Mouse (Mus musculus): ENCODE data around the gene Slpi.

Gene Slpi

DNA sequence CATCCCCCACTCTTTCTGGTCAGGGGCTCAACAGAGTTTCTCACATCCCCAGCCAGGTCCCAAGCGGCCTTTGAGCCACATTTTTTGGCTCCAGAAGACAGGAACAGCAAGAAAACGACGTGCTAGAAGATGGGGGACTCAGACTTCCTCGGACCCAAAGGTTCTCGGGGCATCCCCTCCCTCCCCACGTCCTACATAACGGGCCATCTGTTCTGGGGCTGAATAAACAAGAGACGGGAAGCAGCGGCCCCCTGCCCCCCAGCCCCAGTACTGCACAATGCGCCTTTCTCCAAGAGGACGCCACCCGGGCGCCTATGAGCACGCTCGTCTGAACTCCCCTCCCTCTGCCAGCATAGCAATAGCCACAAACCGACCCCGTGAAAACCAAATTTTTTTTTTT, at the start of gene Slpi:
Slpi (minus strand) TSS at position 76 of the 400 bp plus-strand sequence.
- in situ Hi-C loops (cut with MboI, MseI) = loop anchor here (10.0 kb wide), 1 partner anchor 1396 kb away; no protein-coding TSS in a partner anchor

DNA sequence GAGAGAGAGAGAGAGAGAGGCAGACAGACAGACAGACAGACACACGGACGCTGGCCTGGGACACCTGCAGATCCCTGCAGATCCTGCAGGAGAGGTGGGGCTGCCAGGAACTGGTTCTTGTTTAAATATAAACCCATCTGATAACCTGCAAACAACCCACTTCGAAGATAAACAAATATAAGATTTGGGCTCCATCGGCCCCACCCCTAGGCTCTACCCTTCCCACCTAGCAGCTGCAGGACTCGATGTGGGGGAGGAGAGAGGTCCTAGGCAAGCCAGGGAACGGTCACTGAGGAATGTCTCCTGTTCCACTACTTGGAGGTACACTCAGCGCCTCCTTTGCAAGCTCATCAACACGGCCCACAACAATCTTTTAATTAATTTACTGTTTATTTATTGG, 49.4 kb upstream of the Slpi start:
- in situ Hi-C loops (cut with MboI, MseI) = no loop called here

DNA sequence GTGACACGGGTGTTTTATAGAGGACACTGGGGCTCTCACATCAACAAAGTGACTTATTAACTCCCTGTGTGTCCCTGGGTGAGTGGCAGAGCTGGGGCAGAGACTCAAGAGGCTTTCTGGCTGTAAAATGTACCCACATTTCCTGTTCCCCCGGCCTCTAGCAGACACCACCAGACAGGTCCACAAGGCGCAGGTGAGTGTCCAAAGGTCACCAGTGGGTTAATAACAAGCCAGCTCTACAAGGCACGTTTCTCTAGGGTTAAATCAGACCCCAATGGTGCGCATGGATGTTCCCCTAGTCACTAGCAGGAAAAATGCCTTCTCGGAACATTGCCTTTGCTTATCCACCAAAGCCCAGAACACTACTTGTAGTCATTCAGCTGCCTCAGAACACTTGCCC, 48.8 kb upstream of the Slpi start:
- in situ Hi-C loops (cut with MboI, MseI) = no loop called here

DNA sequence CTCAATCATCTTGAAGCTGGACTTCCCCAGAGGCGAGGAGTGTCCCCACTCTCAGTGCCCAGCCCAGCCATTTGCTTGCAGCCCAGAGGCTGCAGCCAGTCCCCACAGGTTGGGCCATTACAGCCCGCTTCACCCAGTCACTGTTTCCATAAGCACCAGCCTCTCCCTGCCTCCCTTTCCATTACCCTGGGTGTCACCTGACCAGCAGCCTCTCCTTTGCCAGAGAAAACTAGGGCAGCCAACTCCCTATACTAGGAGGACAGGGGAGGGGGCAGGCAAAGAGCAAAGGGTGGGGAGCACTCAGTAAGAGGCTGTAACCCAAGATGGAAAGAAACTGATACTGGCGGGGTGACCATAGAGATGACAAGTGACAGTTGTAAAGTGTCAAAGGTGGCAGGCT, 48.1 kb upstream of the Slpi start:
- in situ Hi-C loops (cut with MboI, MseI) = no loop called here

DNA sequence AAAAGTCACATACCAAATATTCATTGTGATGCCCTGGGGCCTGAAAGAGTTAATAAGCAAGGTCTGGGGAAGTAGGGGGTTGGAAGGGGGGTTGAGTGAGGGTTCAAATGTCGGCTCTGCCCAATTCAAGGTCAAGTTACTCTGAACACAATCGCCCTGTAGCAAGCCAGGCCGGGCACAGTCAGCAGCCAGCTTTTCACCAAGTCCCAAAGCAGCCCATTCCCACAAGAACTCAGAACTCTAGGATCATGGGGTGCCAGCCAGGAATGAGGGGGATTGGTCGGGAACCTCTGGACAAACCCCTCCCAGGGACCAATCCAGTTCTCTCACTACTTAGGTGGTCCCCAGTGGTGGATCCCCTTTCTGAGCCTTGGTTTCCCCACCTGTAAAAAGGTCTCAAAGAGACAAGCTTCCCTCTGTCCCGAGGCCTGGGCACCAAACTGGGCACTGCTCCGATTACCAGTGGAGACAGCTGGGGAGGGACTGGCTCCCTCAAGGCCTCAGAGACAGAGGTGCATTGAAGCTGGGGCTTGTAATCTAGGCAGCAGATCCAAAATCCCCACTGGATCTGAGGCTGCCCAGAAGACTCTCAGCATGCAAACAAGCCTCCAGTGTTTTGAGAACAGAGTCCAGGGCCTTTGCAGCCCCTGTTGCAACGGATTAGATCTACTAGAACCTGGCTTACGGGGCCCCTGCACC, 47.5 kb upstream of the Slpi start:
- in situ Hi-C loops (cut with MboI, MseI) = no loop called here

DNA sequence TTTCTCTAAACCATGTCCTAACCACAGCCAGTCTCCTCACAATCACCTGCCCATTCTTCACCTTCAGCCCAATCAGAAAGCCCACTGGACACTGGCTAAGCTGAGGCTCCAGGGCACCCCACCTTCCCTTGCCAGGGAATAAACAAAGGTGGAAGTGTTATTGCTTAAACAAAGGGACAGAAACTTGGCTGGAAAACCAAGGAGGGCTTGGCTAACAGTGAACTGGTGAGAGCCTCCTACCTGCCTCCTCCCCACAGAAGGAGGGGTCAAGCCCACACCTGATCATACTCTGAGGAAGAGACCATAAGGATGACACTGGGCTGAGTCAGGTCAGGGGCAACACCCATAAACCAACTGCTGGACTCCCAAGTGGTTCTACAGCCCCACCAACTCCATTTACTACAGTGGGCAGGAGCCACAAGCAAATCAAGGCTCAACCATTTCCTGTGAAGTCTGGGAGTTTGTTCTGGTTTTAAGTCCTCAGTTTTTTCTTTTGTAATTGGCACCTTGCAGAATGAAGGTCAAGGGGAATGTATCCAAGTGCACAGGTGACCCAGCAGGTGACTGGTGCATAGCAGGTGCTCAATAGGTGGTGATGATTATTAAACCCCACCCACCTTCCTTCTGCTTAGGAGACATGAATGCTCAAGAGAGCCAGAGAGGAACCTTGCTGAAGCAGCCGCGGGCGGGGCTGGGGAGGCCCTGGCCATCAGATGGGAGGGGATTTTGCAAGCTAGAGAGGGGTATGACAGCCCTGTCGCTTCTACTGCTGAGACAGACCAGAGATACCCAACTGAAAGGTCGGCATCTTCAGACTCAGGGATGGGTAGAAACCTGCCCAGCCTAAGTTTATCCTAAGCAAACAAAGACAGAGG, 46.6 kb upstream of the Slpi start:
- in situ Hi-C loops (cut with MboI, MseI) = no loop called here

DNA sequence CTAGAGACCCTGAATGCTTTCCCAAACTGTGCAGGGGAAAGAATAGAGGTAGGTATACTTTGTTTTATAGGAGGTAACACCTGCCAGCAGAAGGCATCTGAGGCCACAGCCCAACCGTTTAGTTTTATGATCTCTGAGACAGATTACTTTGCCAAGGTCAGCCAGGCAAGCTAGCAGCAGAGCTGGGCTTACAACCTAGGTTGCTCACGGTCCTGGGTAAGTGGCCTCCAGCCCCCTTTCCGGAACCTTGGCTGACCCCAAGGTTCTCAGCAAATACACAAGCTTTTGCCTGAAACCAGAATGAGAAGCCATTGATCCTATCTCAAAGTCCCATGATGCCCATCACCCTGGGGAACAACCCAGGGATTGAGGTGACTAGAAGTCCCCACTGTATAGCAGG, 45.8 kb upstream of the Slpi start:
- in situ Hi-C loops (cut with MboI, MseI) = no loop called here

DNA sequence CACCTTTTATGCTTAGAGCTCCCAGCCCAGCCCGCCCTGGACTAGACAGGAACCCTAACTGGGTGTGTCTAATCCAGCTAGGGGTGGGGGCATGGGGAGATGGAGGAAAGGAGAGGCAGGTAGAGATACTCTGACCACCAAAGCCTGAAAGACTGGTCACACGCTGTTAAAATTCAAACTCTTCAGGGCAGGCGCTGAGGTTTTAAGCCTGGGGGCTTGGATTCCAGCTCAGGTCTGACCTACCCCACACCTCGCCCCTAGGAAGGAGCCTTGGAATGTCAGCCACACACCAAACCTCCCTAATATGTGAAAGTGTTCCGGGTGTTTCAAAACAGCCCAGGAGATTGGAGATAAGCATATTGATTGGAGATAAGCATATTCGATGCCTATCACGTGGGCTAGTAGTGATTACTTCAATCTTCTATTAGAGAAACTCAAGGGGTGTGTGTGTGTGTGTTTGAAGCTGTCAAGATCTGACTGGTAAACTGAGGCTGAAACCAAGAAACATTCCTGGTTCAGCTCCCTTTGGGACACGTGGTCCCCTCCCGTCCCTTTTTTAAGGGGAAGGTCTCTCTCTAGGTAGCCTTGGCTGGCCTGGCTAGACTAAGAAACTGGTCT, 44.5 kb upstream of the Slpi start:
- in situ Hi-C loops (cut with MboI, MseI) = no loop called here

DNA sequence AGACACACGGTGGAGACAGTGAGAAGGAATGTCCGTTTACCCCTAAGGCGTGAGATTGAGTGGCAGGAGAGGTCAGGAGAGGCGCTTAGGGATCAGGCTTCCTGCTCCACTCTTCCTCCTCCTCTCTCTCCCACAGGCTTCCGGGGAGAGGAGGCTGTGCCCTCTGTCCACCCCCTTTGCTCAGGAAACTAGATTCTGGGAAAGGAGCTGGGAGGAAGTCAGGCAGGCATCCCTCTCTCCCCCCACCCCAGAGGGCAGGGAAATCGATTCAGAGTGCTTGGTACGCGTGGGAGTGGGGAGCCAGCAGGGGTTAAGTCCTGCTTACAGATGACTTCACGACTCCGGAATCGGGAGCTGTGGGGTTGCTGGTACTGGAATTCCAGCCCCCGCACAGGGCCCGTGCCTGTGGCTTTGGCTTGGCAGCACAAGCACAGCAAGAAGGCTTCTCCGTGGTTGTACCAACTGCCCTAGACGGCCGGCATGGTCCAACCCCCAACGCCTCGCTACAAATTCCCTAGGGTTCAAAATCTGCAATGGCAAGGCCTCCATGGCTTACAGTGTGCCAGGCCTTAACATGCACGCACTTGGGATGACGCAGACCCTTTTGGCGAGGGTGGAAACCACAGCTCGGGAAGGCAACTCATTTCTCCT, 43.8 kb upstream of the Slpi start:
- in situ Hi-C loops (cut with MboI, MseI) = no loop called here

DNA sequence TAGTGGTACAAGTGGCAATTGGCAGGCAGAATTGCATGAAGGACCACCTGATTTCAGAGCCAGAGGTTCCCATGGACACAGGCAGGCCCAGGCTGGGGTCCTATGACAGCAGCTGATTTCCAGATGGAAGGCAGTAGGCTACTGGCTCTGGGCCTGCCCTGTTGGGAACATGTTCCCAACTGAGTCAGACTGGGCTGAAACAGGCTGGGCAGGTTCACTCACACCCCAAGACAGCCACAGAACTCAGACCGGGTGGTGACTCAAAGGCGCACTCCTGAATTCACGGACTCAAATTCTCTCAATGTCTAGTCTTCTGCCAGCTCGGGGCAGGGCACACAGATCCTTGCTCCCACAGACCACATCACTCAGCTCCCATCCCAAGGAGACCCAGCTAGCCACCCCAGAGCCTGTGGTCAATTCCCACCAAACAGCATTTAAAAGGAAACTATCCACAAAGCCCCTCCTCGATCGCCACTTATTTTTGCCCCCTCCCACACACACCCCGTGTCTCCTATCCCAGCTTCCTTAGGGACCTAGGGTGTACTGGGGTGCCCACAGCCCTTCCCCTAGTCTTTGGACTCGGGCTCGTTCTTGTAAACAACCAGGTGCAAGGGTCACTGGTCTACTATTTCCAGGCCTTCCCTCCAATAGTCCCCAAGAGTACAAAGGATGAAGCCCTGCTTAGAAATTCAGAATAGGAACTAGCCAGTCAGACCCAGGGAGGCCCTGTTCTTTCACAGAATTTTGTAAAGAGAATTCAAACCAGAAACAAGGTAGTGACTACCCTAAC, 43.0 kb upstream of the Slpi start:
- in situ Hi-C loops (cut with MboI, MseI) = no loop called here

DNA sequence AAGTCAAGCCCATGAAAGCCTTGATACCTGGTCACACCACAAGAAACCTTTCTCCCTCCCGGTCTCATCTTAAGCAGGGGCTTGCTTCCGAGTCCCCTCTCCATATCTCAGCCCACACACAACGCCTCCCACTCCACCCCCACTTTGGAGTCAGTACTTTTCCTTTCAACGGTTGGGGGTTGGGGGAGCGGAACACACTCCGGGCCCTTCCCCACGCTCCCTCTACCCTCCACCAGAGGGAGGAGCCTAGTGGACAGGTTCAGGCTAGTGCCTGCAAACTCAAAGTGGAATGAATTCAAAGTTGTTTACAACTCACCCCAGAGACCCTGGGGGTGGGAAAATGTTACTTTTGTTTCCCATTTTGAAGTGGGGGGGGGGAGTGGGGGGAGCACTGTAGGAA, 41.8 kb upstream of the Slpi start:
- in situ Hi-C loops (cut with MboI, MseI) = no loop called here

DNA sequence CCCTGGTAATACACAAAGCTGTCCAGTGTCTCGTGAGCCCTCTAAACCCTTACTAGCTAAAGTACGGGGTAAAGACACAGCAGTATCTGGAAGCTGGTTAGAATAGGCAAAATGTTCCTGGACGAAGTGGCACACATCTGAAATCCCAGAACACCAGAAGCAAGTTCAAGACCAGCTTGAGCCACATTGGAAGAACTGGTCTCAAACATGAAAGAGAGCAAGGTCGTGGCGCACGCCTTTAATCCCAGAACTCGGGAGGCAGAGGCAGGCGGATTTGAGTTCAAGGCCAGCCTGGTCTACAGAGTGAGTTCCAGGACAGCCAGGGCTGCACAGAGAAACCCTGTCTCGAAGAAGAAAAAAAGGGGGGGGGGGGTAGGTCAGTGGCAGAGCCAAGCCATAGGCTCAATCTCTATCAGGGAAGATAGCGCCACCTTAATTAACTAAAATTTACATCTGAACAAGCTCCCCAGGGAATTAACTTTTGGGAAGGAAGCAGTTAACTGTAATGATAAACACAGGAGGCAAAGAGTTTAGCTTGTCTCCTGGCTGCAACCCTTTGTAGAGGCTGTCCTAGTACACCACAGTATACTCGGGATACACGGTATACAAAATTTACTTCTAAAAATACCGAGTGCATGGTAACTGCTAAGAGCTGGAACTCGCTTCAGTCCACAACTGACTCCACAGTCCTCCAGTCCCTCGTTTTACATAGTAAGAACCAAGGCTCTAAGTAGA, 41.2 kb upstream of the Slpi start:
- in situ Hi-C loops (cut with MboI, MseI) = loop anchor here (10.0 kb wide), 1 partner anchor 295 kb away; no protein-coding TSS in a partner anchor

DNA sequence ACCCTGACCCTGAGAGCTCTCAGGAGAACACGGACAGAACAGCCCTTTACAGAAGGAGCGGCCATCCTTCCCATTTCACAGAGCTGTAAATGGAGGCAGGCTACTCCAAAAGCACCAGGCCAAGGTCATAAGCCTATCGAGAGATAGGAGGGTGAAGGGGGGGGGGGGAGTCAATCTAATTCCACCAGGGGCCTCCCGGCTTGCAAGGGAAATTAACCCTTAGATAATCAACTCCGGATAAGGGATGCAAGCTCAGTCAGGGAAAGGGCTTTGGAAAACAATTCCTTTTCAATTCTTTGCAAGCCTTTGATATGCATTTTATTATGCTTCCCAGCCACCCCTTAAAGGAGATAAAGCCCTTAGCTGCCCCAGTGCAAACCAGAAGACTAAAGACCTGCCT, 39.6 kb upstream of the Slpi start:
- in situ Hi-C loops (cut with MboI, MseI) = loop anchor here (10.0 kb wide), 1 partner anchor 296 kb away; no protein-coding TSS in a partner anchor

DNA sequence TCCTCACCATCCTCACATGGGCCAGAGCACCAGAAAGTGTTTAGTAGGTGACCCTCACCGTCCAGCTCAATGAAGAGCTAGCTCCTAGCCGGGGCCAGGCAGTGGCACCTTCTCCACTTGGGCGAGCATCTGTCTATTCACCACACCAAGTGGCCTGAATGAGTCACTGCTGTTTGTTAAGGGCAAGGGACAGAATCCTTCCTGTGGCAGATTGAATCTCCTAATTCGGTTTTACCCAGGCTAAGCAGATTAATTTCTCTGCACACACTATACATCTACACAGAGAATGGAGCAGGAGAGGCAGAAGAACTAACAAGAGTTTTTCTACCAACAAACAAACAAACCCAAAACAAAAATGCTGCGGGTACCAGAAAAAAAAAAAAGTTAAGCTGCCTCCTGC, 38.1 kb upstream of the Slpi start:
- in situ Hi-C loops (cut with MboI, MseI) = loop anchor here (10.0 kb wide), 1 partner anchor 298 kb away; no protein-coding TSS in a partner anchor

DNA sequence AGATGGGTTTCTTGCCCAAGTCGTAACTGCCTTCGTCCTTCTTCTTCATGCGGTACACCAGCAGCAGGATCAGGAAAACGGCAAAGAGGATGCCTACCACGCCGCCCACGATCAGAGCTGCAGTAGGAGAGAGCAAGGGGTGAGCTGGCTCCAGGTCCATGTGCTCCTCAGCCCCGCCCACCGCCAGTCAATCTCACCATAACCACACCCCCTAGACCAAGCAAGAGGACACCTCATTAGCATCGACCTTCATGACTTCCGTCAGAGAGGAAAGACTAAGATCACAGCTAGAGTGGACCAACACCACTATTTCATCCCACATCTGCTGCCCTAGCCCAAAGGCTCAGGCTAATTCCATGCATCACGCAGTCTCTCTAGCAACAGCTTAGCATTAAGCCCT, 37.2 kb upstream of the Slpi start:
- in situ Hi-C loops (cut with MboI, MseI) = loop anchor here (10.0 kb wide), 1 partner anchor 299 kb away; no protein-coding TSS in a partner anchor

DNA sequence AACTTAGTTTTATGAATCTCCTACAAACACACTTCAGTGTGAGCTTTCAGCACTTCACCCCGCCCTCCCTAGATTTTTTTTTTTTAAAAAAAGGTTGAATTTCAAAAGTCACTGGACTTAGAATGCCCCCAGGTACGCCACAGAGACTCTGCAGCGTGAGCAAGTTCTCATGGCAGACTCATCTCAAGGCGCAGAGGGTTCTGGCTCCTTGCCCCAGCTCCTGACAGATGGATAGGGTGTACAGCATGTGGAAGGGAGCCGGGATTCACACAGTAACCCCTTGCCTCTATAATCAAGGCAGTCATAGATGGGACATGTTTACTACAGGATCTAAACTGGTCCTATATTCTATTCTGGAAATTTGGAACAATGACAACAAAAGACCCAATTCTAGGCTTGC, 36.5 kb upstream of the Slpi start:
- in situ Hi-C loops (cut with MboI, MseI) = loop anchor here (10.0 kb wide), 1 partner anchor 299 kb away; no protein-coding TSS in a partner anchor

DNA sequence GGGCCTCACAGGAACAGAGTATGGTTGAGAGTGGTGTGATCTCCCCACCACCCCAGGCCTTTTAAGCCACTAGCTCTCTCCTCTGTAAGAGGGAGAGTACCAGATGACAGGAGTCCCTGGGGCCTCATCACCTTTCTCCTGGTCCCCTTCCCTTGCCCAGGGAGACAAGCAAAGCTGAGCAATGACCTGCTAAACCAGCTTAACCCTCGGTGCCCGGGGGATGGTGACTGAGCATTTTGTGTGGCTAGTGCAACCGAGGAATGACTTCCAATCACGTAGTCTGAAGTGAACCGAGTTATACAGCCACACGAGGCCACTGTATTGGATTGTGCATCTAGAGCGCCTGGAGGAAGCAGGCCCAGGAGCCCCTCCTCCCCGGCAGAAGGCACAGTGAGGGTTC, 35.5 kb upstream of the Slpi start:
- in situ Hi-C loops (cut with MboI, MseI) = loop anchor here (10.0 kb wide), 1 partner anchor 300 kb away; no protein-coding TSS in a partner anchor

DNA sequence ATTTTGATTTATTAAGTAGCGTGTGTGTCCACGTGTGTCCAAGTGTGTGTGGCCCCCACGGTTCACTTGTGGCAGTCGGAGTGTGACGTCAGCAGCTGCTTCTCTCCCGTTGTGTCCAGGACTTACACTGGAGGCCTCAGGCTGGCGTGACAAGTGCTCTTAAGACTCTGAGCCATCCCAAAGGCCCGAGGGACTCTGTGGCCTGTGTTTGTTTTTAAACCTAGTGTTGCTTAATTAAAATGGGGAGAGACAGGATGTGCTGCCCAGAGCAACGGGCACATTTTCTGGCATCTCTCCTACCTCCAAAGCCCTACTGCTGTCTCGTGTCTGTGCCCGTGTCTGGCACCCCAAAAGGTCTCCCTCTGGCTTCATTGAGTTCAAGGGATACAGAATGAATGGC, 34.6 kb upstream of the Slpi start:
- in situ Hi-C loops (cut with MboI, MseI) = loop anchor here (10.0 kb wide), 1 partner anchor 301 kb away; no protein-coding TSS in a partner anchor

DNA sequence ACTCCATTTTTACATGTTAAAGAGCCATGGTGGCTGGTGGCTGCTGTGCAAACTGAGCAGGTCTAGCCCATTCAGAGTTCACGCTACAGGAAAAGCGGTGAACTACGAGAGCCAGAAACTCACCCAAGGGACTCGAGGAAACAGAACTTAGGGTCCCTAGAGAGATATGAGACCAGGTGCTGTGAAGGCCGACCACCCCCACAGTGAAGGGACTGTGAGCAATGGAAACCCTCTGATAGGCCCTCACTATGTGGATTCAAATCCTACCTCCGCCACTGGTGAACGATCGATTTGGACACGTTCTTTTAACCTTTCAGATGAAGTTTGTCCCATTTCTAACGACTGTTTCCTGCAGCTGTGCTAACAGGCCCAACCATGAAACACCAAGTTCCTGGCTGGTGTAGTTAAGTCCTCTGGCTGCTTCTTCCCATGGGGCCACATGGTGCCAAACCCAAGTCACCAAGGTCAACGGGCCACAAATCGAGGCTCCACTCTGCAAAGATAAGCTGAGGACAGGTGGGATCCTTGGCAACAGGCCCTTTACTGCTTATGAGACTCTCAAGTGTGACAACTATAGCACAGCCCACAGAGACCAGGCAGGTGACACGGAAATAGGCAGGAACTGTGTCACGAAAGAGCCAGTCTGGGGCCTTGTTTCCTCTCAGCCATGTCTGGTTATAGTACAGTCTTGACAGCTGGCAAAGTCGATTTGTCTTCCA, 33.9 kb upstream of the Slpi start:
- in situ Hi-C loops (cut with MboI, MseI) = loop anchor here (10.0 kb wide), 1 partner anchor 302 kb away; no protein-coding TSS in a partner anchor
